Mouse (Mus musculus) forebrain, postnatal 0 days (tissue): ENCODE results near the gene Dennd2d. TPM values are rescaled to one million over a fixed set of nuclear protein-coding genes. Genes with fewer than 3 reads are reported as not detected.
A peak's percentile ranks its signal among the peaks of the same experiment; 100 is the strongest.

Experiments
- ATAC-seq: fragments of 200-750 bp; cut with Nextera tagmentation; 2 replicates; pipeline ENCODE4 v1.8.0; 2017; ENCODE audit warnings: mild to moderate bottlenecking, moderate library complexity
- DNase-seq: peaks from one replicate; pipeline ENCODE4 v3.0.0-alpha.2; 2015
- H3K27ac ChIP-seq: fragments of 300-500 bp; sonication (generic); 2 replicates; pipeline ENCODE4 v1.5.1; 2014; ENCODE audit warnings: low read depth, mild to moderate bottlenecking, antibody characterized with exemption, low read length, moderate library complexity, mixed read lengths
- H3K27me3 ChIP-seq: fragments of 300-500 bp; sonication (generic); 2 replicates; pipeline ENCODE4 v1.6.1; 2014; ENCODE audit warnings: mild to moderate bottlenecking, low read length, mixed read lengths; ENCODE audit not compliant: insufficient read depth
- H3K36me3 ChIP-seq: fragments of 300-500 bp; sonication (generic); 2 replicates; pipeline ENCODE4 v1.6.1; 2014; ENCODE audit warnings: mild to moderate bottlenecking, moderate library complexity; ENCODE audit not compliant: insufficient read depth
- H3K4me1 ChIP-seq: fragments of 300-500 bp; sonication (generic); 2 replicates; pipeline ENCODE4 v1.6.1; 2014; ENCODE audit warnings: antibody characterized with exemption; ENCODE audit not compliant: insufficient read depth
- H3K4me2 ChIP-seq: fragments of 300-500 bp; sonication (generic); 2 replicates; pipeline ENCODE4 v1.6.1; 2014; ENCODE audit warnings: low read depth, mild to moderate bottlenecking, moderate library complexity
- H3K4me3 ChIP-seq: fragments of 300-500 bp; sonication (generic); 2 replicates; pipeline ENCODE4 v1.5.1; 2014; ENCODE audit warnings: low read depth, low read length, mixed read lengths
- H3K9ac ChIP-seq: fragments of 300-500 bp; sonication (generic); 2 replicates; pipeline ENCODE4 v1.6.1; 2014; ENCODE audit warnings: mild to moderate bottlenecking
- H3K9me3 ChIP-seq: fragments of 300-500 bp; sonication (generic); 2 replicates; pipeline ENCODE4 v1.6.1; 2016; ENCODE audit warnings: low read length
- CTCF ChIP-seq: sonication (generic); IDR thresholded peaks from 2 replicates; pipeline ENCODE4 v1.5.1; 2016; ENCODE audit warnings: antibody characterized with exemption, control low read depth, low read depth
- WGBS: fragments of 180-500 bp; shearing (Covaris S2); extraction: QIAGEN DNeasy Blood & Tissue Kit; methylation state at CpG from one replicate; pipeline ENCODE4 v1.1.7; 2014; 5-methylcytosine and 5-hydroxymethylcytosine counted together
- polyA plus RNA-seq: library from polyadenylated mRNA; unstranded; fragments of >200 nt; fragmentation: Nextera tagmentation; extraction: Ambion mirVana; gene quantifications from 2 replicates; pipeline ENCODE4 v1.2.1, GENCODE M21; 2015
- total RNA-seq: library from RNA; depleted of rRNA; stranded (reverse); fragments of >200 nt; gene quantifications from 2 replicates; pipeline ENCODE4 v1.2.3, GENCODE M21; 2014

The Dennd2d gene
- total and polyA plus RNA-seq, 2 experiments from 2014 or later = 0.63 to 0.90 TPM

DNA sequence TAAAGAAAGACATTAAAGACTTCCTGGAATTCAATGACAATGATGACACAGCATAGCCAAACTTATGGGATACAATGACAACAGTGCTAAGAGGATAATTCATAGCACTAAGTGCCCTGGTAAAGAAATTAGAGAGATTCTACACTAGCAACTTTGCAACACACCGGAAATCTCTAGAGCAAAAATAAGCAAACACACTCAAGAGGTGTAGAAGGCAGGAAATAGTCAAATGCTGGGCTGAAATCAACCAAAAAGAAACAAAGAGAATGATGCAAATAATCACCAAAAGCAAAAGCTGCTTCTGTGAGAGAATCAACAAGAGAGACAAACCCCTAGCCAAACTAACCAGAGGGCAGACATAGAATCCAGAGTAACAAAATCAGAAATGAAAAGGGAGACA is 40.5 kb downstream of the Dennd2d start:
- Histone ChIP-seq H3K4me2 (no peak overlapping the region), H3K9me3 (no peaks in the 10 kb centered on the region), H3K9ac (no peak overlapping the region), H3K36me3 (no peaks in the 10 kb centered on the region), H3K27ac (no peak overlapping the region), H3K27me3 (no peaks in the 10 kb centered on the region), H3K4me3 (no peak overlapping the region), H3K4me1 (no peaks in the 10 kb centered on the region)
- DNase-seq = no peak
- no peak for ATAC-seq
- TF ChIP-seq CTCF = no peak
- WGBS = 100% methylated on average over 1 of the region's 1 CpGs

DNA sequence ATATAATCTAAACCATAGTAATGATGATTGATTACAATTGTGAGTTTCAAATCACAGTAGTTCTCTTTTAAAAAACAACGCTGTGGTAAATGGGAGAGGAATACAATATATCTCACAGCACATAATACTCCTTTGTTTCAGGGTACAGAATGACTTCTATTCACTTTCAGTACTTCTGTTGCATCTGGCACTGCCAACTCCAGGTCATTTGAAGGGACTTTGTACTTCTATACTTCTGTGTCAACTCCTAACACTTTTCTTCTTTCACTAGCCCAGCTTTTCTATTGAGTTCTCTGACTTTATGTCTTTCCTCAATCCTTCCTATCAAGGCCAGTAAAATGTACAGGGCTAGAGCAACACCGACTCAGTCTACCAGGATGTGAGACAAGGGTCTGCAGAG is 44.2 kb downstream of the Dennd2d start:
- ATAC-seq = no peak
- no peak overlapping the region for H3K4me3 ChIP-seq
- H3K27ac ChIP-seq = no peak overlapping the region
- H3K9ac ChIP-seq = no peak overlapping the region
- H3K9me3 ChIP-seq = no peaks in the 10 kb centered on the region
- no peaks in the 10 kb centered on the region for H3K4me1 ChIP-seq
- H3K36me3 ChIP-seq = no peaks in the 10 kb centered on the region
- DNase-seq = no peak
- H3K4me2 ChIP-seq = no peak overlapping the region
- no peak for TF ChIP-seq CTCF
- 89% methylated on average over 2 of the region's 2 CpGs for WGBS
- no peaks in the 10 kb centered on the region for H3K27me3 ChIP-seq

- Histone ChIP-seq H3K27ac (no peak overlapping the region), H3K9me3 (no peaks in the 10 kb centered on the region)
- WGBS = 91% methylated on average over 2 of the region's 2 CpGs
Observed at GRCm38 (mm10) chr3:106528032-106528431, 45.8 kb downstream of the Dennd2d start.

DNA sequence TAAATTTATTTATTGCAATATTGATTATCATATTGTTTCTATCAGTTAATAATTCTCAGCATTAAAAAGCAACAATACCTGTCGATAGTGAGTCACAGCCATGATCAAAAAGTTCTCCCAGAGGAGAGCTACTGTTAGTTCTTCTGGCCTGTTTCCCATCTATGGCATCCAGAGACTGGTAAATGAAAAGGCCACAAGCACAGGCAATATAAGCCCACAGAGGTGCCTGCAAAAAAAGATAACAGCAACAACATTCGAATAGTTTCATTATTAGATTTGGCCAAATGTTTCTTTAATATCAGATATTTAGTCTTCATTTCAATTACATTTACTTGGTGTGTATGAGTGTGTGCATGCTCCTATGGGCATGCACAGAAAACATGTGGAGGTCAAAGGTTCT is 51.1 kb downstream of the Dennd2d start:
- no peaks in the 10 kb centered on the region for H3K27me3 ChIP-seq
- no peak for TF ChIP-seq CTCF
- no peak overlapping the region for H3K27ac ChIP-seq
- no peak overlapping the region for H3K4me3 ChIP-seq
- no peak overlapping the region for H3K9ac ChIP-seq
- ATAC-seq = no peak
- H3K9me3 ChIP-seq = no peaks in the 10 kb centered on the region
- H3K4me2 ChIP-seq = no peak overlapping the region
- H3K36me3 ChIP-seq = no peaks in the 10 kb centered on the region; the same call in none of the 2 replicates
- H3K4me1 ChIP-seq = no peaks in the 10 kb centered on the region
- 97% methylated on average over 2 of the region's 2 CpGs for WGBS
- DNase-seq = no peak

More at GRCm38 (mm10) chr3:106528032-106528431, 45.8 kb downstream of the Dennd2d start:
- H3K4me1 ChIP-seq = no peaks in the 10 kb centered on the region
- no peaks in the 10 kb centered on the region for H3K36me3 ChIP-seq
- DNase-seq (no peak), ATAC-seq (no peak)
- H3K27me3 ChIP-seq = no peaks in the 10 kb centered on the region
- H3K4me3 ChIP-seq = no peak overlapping the region
- TF ChIP-seq CTCF = no peak
- no peak overlapping the region for H3K4me2 ChIP-seq
- H3K9ac ChIP-seq = no peak overlapping the region

- no peaks in the 10 kb centered on the region for H3K27me3 ChIP-seq
- no peak for TF ChIP-seq CTCF
- H3K9ac ChIP-seq = no peak overlapping the region
- 94% methylated on average over 8 of the region's 8 CpGs for WGBS
- H3K36me3 ChIP-seq = no peaks in the 10 kb centered on the region
- no peak for ATAC-seq
- no peak overlapping the region for H3K4me3 ChIP-seq
- H3K27ac ChIP-seq = no peak overlapping the region
- peaks cover 6% of the 10 kb centered on the region; the same call in 1 of the 2 replicates for H3K4me1 ChIP-seq
- DNase-seq = no peak
- H3K4me2 ChIP-seq = no peak overlapping the region
- H3K9me3 ChIP-seq = no peaks in the 10 kb centered on the region
Observed at GRCm38 (mm10) chr3:106544721-106545316, 62.6 kb downstream of the Dennd2d start.

- WGBS = 2% methylated on average over 61 of the region's 63 CpGs
- Histone ChIP-seq H3K36me3 (peaks cover 4% of the 10 kb centered on the region), H3K4me2 (peak within 1 kb of the TSS; percentile 60), H3K27ac (peak within 1 kb of the TSS; percentile 95), H3K9me3 (no peaks in the 10 kb centered on the region), H3K9ac (peak within 1 kb of the TSS; percentile 83), H3K4me3 (peak within 1 kb of the TSS; percentile 82), H3K4me1 (peaks cover 12% of the 10 kb centered on the region; the same call in 1 of the 2 replicates), H3K27me3 (no peaks in the 10 kb centered on the region)
- DNase-seq (peak; percentile 96), ATAC-seq (peak; percentile 96)
- no peak for TF ChIP-seq CTCF
Observed at GRCm38 (mm10) chr3:106547171-106547923, 65.1 kb downstream of the Dennd2d start, which contains the start of the genes Dram2 and Cept1. TSS of gene Dram2 (plus strand) at chr3:106547798. TSS of gene Cept1 (minus strand) at chr3:106547802.

DNA sequence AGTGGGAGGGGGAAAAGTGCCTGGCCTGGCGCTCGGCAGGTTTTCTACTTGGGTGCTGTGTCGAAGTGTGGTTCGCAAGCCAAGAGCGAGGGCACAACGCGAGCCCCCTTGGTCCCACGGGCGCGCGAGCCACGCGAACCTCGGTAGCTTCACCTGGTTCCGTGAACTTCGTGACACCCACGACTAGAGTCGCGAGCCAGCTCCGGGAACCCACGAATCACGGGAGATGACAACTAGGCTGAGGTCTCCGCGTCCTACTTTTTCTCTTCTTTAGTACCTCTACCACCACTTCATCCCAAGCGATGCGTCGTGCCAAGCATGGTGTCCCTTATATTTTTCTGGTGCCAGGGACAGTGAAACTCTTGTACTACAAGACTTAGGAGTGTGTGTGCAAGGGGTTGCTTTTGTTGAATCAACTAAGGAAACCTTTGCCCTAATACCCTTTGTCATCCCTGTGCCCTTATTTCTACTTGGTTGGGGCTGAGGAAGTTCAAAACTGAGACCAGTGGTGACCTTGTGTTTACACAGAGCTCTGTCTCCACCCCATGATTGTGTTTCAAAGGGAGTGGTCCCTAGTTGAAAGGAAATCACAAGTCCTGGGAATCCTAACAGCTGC is 65.8 kb downstream of the Dennd2d start:
- H3K4me1 ChIP-seq = peaks cover 12% of the 10 kb centered on the region; the same call in 1 of the 2 replicates
- H3K36me3 ChIP-seq = peaks cover 7% of the 10 kb centered on the region
- no peak for TF ChIP-seq CTCF
- 2% methylated on average over 27 of the region's 27 CpGs for WGBS
- no peak for DNase-seq
- H3K4me2 ChIP-seq = peak overlapping the region; percentile 60
- ATAC-seq = no peak
- peak overlapping the region; percentile 82 for H3K4me3 ChIP-seq
- no peaks in the 10 kb centered on the region for H3K27me3 ChIP-seq
- H3K27ac ChIP-seq = peak overlapping the region; percentile 95
- H3K9ac ChIP-seq = peak overlapping the region; percentile 83
- H3K9me3 ChIP-seq = no peaks in the 10 kb centered on the region
